In the genomic region with DNA sequence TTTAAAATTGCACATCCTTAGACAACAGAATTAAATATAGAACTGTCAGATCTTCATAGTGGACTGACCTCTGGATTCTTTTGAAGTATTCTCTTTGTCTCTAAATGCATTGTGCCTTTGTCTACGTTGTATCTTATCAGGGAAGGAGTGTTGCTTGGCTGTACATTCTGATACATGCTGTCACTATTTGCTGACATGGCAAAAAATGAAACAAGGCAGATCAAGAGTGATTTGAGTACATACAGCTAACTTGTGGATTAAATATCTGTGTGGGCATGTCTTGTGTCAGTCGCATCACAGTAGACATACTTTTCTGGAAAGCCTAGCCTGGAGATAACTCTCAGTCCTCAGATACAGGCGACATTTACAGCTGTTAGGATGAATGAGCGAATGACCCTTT, we compare ENCODE assay signal across 16 mouse cellular contexts.
"Had no signal": no experiment of that assay in that cellular context is flagged by ENCODE, and none has a peak within 500 bp of the region (broad histone marks: within the 10 kb centered on the region; RNA-seq: fewer than 3 reads in every experiment).

No protein-coding gene starts in this region.

- H3K4me3 ChIP-seq: neural tube, embryonic 13.5 days; neural tube, embryonic 15.5 days; stomach, embryonic 15.5 days had no signal

- H3K4me2 ChIP-seq: neural tube, embryonic 13.5 days; neural tube, embryonic 15.5 days; stomach, embryonic 15.5 days had no signal

- H3K27me3 ChIP-seq: neural tube, embryonic 13.5 days; neural tube, embryonic 15.5 days; stomach, embryonic 15.5 days had no signal

- H3K4me1 ChIP-seq: neural tube, embryonic 13.5 days; neural tube, embryonic 15.5 days; stomach, embryonic 15.5 days had no signal

- H3K9me3 ChIP-seq: neural tube, embryonic 13.5 days; neural tube, embryonic 15.5 days; stomach, embryonic 15.5 days had no signal

- DNase-seq: retina, postnatal 1 day; right cerebral cortex, adult 18-20 months; right cerebral cortex, postnatal 14 days; right cerebral cortex, postnatal 25 days; right cerebral cortex, postnatal 4 days; spleen, adult 18-20 months; thymus, adult 18-20 months; thymus, adult 2 months; thymus, postnatal 14 days; thymus, postnatal 25 days; thymus, postnatal 36 days; thymus, postnatal 4 days had no signal

- H3K9ac ChIP-seq: neural tube, embryonic 13.5 days; neural tube, embryonic 15.5 days; stomach, embryonic 15.5 days had no signal

- H3K27ac ChIP-seq: neural tube, embryonic 13.5 days; neural tube, embryonic 15.5 days; stomach, embryonic 15.5 days; stomach, postnatal 0 days had no signal

- H3K36me3 ChIP-seq: neural tube, embryonic 13.5 days; neural tube, embryonic 15.5 days; stomach, embryonic 15.5 days had no signal
